Mouse (Mus musculus) cerebellum, adult 9-10 months (tissue): ENCODE data around the gene Naxd.
"Not testable (repeated sequence)": the region's sequence is repeated elsewhere in the genome, so short reads cannot be mapped to it uniquely, and the experiment has no call there.

ENCODE experiments used
- DNase-seq: peaks from one replicate; pipeline ENCODE4 v3.0.0; 2022

The Naxd gene

DNA sequence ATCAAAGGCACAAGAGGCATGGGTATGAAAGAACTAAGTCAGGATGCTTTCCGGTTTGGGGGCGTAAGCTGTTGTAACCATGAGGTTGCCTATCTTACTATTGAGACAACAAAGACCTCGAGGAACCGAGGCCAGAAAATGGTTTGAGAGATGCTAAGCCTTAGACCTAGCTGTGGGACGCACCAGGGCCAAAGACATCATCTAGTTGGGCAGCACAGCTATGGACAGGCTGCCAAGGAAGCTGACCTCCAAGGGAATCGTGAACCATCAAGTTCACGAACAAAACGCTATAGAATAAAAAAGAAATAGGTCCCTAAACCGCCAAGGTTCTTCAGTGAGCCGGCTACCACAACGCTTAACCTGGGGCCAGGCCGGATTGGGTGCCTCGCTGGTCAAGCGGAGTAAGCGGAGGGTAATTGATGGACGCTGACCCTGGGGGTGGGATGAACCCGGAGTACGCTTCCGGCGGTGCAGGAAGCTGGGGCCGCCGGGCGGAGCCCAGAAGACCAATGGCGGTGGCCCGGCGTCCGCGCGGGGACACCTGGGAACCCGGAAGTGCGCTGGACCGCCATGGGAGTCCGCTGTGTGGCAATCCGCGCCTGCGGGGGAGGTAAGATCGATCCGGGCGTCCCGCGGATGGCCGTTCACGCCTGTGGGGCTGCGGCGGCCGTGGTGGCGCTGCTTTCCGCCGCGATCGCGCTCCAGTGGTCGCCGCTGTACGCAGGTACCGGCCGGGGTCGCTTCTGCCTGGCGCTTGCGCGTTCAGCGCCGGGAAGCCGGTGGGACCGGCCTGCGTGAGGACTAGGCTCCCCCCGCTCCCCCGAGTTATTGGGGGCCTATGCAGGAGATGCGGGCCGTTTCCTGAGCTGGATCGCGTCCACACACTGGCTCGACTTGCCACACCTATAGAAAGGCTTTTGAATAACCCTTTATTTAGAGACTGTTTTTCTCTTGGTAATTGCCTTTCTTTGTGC is at the start of gene Naxd:
Naxd (plus strand) TSS at position 490 of the 974 bp plus-strand sequence.
- DNase-seq, result peak; percentile 86

- DNase-seq, result no peak
These were observed 49.3 kb upstream of the Naxd start for GRCm38 (mm10) chr8:11447910-11448570.

DNA sequence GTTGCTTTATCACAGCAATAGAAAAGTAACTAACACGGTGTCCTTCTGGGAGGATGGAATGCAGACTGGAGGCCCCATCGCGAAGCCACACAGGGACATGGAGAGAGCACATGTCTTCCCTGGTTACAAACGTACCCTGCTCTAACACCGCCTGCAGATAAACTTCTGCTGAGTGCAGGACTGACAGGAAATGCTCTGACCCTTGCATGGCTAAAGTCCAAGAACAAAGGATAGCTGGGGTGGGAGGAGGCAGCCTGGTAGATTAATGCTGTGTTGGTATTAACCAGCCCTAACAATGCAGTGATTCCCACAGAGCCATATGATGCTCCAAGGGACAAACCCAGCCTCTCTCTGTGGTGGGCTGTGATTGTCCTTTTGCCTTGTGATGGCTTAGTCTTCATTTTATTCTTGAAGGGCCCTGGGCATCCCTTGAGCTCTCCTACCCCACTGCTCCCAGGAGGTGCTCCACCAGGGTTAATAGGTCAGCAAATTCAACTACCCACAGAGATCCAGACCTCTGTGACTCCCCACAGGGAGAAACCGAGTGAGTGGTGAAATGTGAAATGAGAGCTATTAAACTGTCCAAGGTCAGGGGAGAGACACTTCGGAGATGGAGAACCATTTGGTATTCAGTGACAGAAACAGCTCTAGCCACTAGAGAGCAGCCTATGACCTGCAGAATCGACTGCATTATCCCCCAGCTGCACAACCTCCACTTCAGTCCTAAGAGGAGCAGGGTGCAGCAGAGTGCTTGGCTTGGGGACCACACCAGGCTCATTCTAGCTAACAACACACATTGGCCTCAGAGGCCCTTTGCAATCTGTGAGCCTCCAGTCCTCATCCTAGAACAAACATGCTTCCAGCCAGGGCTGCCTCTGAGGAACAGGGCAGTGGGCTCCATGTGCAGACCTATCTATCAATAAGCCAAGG is 46.9 kb upstream of the Naxd start:
- no peak for DNase-seq

GRCm38 (mm10) chr8:11452152-11452551 is 45.2 kb upstream of the Naxd start:
- no peak for DNase-seq

DNA sequence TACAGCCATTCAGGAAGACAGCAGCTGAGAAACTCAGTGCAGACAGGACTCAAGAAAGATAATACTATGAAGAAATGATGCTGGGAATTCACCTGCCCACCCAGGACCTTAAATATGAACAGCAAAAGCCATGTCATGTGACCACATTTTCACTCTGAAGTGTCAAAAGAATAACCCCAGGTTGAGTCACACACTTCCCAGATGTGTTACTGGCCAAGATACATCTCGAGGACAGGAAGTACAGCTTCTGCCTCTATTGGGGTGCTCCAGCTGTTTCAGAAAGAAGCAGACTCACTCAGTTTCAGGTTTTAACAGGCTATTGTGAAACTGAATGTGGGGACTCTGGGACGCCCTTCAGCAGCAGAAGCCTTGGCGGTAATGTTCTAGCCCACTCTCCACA is 44.7 kb upstream of the Naxd start:
- DNase-seq, result no peak

GRCm38 (mm10) chr8:11452974-11453373 is 44.3 kb upstream of the Naxd start:
- no peak for DNase-seq

GRCm38 (mm10) chr8:11454228-11454627 is 43.1 kb upstream of the Naxd start:
- DNase-seq, result no peak

DNA sequence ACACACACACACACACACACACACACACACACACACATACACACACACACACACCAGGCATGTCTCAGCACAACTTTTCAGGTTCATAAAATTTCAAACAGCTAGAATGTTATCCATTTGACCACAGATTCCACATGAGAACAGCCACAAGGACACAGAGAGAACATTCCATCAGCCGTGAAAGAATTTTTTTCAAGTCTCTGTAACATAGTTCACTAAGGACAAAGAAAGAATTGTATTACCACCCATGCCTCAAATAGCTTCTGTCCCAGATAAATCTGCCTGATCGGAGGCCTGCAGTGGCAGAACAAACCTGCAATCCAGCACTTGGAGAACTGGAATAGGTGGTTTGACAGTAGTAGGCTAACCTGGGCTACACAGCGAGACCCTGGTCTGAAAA is 40.0 kb upstream of the Naxd start:
- no peak for DNase-seq

DNA sequence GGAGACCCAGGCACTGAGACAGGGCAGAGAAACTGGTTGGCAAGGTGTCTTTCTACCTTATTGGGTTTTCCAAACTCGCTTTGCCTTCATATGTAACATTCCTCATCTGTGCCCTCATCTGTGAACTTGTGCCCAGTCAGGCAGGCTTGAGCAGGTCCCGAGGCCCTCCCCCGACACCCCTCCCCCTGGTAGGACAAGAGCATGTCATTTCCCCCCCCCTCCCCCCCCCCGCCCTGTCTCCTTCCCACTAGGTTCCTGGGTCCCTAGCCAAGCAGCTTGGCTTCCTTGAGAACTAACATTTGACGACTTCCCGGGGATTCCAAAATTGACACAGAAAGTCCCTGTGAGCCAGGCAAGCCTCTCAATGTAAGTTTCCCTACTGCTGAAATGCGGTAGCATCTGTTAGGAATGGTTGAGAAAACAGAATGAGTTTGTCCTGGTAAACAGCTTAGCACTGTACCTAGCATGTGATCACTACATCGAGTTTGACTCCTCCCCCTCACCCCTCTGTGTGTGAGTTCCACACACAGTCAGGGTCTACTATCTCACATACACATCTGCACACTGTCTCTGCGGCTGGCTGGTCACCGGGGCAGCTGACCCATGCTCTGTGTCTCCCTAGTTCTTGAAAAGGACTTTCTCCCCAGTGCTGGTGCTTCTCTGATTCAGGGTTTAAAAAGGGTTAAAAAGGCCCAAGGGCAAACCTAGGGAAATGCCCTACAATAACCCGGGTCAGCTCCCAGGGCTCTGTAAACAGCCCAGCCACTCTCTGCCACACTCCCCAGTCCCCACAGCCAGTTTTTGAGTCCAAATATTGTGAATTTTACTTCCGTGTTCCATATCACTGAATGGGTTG is 39.1 kb upstream of the Naxd start:
- no peak for DNase-seq

DNA sequence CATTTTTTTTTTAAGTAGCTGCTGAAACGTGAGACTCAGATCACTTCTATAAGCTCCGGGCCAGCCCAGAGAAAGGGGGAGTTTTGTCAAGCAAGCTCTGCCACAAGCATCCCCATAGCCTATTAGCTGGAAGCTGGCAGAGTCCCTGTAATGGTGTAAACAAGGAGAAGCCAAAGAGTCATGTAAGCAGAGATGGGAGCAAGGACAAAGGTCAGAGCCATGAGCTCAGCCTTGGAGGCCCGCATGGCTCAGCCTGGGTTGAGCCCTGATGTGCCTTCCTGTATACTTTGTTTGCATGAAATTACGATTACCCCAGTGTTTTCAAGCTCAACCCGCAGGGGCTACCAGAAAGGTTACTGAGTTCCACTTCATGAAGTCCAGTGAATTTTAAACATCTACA is 38.3 kb upstream of the Naxd start:
- DNase-seq, result no peak

DNA sequence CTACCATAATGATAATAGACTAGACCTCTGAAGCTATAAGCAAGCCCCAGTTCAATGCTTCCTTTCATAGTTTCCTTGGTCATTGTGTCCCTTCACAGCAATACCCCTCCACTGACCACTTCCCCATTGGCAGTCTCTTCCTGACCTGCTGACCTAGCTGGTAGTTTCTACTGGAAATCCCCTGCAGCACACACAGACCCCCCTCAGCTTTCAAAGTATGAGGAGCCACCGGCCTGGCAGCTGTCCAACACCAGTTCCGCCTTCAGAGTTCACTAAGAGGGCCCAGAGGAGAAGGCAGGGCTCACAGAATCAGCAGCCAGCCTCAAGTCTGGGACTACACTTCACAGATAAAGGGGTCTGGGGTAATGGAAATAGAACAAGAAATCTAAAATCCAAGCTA is 36.4 kb upstream of the Naxd start:
- DNase-seq, result no peak

DNA sequence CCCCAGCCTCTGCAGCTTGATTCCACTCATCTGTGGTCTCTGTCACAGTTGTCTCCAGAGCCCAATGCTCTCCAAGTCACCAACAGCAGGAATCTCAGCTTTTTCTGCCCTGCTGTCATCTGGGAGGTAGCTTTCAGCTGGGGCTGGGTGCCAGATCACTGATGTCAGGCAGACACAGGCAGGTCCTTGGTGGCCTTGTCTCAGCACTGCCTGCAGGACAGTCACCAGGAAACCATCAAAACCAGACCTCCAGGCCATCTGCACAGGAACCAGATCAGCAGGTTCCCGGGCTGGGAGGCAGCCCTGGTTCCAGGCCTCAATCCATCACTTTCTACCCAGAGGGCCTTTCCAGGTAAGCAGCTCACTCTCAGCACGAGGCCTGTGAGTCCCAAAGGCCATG is 35.5 kb upstream of the Naxd start:
- peak; percentile 69 for DNase-seq

DNA sequence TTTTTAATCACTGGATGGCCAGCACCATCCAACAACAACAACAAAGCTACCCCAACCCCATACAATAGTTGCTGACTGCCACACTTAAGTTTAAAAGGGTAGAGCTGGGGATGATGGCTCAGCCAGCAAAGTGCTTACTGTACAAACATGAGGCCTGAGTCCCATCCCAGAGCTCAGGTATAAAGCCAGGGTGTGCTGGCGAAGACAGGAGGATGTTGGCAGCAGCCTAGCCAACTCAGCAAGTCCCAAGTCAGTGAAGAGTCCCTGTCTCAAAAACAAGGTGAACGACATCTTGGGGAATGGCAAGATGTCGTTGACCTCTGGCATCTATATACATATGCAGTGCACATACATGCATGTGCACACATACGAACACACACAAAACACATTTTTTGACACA is 34.7 kb upstream of the Naxd start:
- no peak for DNase-seq

GRCm38 (mm10) chr8:11463541-11463888 is 33.8 kb upstream of the Naxd start:
- no peak for DNase-seq

- DNase-seq, result no peak
These were observed 33.2 kb upstream of the Naxd start for GRCm38 (mm10) chr8:11463889-11464706.

DNA sequence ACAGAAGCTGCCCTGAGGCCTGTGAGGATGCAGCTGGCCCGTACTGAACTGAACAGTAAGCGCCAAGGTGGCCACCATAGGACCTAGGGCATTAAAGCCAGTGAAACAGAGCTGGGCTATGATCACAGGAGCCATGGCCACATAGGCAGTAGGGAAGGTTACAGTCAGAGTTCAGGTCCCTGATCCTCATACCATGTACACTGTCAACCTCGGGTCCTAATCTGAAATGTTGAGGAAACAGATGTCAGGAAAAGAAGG is 32.7 kb upstream of the Naxd start:
- DNase-seq, result no peak

GRCm38 (mm10) chr8:11465619-11466018 is 31.7 kb upstream of the Naxd start:
- no peak for DNase-seq

GRCm38 (mm10) chr8:11466528-11466927 is 30.8 kb upstream of the Naxd start:
- DNase-seq, result not testable (repeated sequence)

GRCm38 (mm10) chr8:11469095-11469494 is 28.2 kb upstream of the Naxd start:
- DNase-seq, result no peak

DNA sequence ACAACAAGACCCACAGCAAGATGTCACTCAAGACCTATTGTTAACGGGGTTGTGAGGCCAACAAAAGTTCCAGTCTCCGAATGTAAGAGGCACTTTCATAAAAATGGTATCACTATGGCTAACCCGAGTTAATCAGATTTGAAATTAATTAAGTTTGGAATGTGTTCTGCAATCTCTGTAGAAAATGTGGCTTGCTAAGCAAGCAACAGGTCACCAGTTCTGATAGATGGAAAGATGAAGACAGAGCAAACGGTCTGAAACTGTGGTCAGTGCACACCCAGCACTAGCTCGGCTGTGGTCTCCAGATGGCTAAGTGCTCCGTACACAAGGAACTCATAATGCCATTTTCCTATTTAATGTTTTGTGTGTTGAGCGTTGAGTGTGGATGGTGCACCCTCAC is 26.6 kb upstream of the Naxd start:
- no peak for DNase-seq

- DNase-seq, result no peak
These were observed 26.0 kb upstream of the Naxd start for GRCm38 (mm10) chr8:11471309-11471708.

DNA sequence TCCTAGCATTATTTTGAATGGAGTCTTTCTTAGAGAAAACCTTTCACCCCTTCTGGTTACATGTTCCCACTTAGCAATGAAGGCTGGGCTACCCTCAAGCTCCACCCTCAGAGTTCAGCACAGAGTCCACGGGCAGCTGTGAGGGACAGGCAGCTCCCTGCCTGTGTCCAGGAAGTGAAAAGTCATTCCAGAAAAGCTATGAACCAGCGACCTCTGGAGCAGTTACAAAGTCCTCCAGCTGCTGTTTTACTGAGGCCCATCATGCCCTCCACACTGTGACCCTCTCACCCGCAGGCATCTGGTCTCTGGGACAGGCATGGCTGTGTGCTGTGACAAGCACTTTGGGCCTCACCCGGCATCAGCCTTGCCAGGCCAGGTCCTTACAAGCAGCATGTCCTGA is 24.2 kb upstream of the Naxd start:
- no peak for DNase-seq
